In genomic region chr19:56177231-56177745, GRCm38 (mm10) we compare ENCODE assay signal across 12 mouse cellular contexts.
DNase-seq lines count a peak whose midpoint lies in the region; ATAC-seq and TF ChIP-seq lines count a peak whose summit lies in the region.
"Had no signal": no experiment of that assay in that cellular context is flagged by ENCODE, and none has a peak within 500 bp of the region (broad histone marks: within the 10 kb centered on the region; RNA-seq: fewer than 3 reads in every experiment).

No protein-coding gene starts in this region.

- no peak overlapping the region for H3K4me2 ChIP-seq in intestine, embryonic 14.5 days (ENCODE audit: low read length)
- no peak overlapping the region for H3K4me2 ChIP-seq in intestine, postnatal 0 days (replicated peaks; ENCODE audit: low read depth)
- H3K4me2 ChIP-seq: midbrain, embryonic 15.5 days had no signal

- no peaks in the 10 kb centered on the region for H3K36me3 ChIP-seq in intestine, embryonic 14.5 days (ENCODE audit: control insufficient read depth, insufficient read depth, low read length)
- H3K36me3 ChIP-seq in intestine, postnatal 0 days (ENCODE audit: control insufficient read depth, insufficient read depth), result no peaks in the 10 kb centered on the region
- no peaks in the 10 kb centered on the region for H3K36me3 ChIP-seq in limb, embryonic 10.5 days
- H3K36me3 ChIP-seq: midbrain, embryonic 15.5 days had no signal

- H3K27me3 ChIP-seq in intestine, embryonic 14.5 days (replicated peaks; ENCODE audit: control insufficient read depth, insufficient read depth, low read length), result no peaks in the 10 kb centered on the region
- H3K27me3 ChIP-seq in intestine, postnatal 0 days (replicated peaks; ENCODE audit: control insufficient read depth, insufficient read depth, low read length), result no peaks in the 10 kb centered on the region
- H3K27me3 ChIP-seq in limb, embryonic 10.5 days (ENCODE audit: low read depth, poor library complexity, severe bottlenecking), result 0 out of 2 replicates have a peak, but pooled peaks cover 3% of the 10 kb centered on the region
- H3K27me3 ChIP-seq: midbrain, embryonic 15.5 days had no signal

- peak; percentile 36; the same call in 1 of the 2 replicates for ATAC-seq in intestine, embryonic 14.5 days (replicated peaks; ENCODE audit: low FRiP score, low TSS enrichment, low read depth)
- ATAC-seq in intestine, postnatal 0 days, result no peak
- ATAC-seq: activated CD4-positive, CD25-positive, alpha-beta regulatory T cell, adult 4 months; hindbrain, embryonic 16.5 days; midbrain, embryonic 15.5 days had no signal

- H3K4me3 ChIP-seq in intestine, embryonic 14.5 days (ENCODE audit: low read depth, low read length), result no peak overlapping the region
- no peak overlapping the region for H3K4me3 ChIP-seq in intestine, postnatal 0 days (ENCODE audit: low read depth, low read length)
- no peak overlapping the region for H3K4me3 ChIP-seq in limb, embryonic 10.5 days
- H3K4me3 ChIP-seq: midbrain, embryonic 15.5 days had no signal

- H3K9me3 ChIP-seq in intestine, embryonic 14.5 days (ENCODE audit: control insufficient read depth, low read length), result no peaks in the 10 kb centered on the region
- H3K9me3 ChIP-seq in intestine, postnatal 0 days (ENCODE audit: control insufficient read depth), result no peaks in the 10 kb centered on the region
- no peaks in the 10 kb centered on the region; the same call in 1 of the 2 replicates for H3K9me3 ChIP-seq in limb, embryonic 10.5 days (replicated peaks)
- H3K9me3 ChIP-seq: midbrain, embryonic 15.5 days had no signal

- TF ChIP-seq CTCF in intestine, postnatal 0 days (IDR thresholded peaks at IDR 0.05; ENCODE audit: low read depth), result no peak
- TF ChIP-seq CTCF in brain, embryonic 14.5 days (IDR thresholded peaks at IDR 0.05; ENCODE audit: borderline replicate concordance, extremely low read depth, insufficient read depth, insufficient read length), result no peak

- 26% methylated on average over 12 of the region's 12 CpGs for WGBS in intestine, embryonic 14.5 days
- WGBS in intestine, postnatal 0 days, result 37% methylated on average over 12 of the region's 12 CpGs
- WGBS in limb, embryonic 10.5 days, result 17% methylated on average over 12 of the region's 12 CpGs

- DNase-seq in intestine, embryonic 14.5 days (ENCODE audit: low spot score), result peak; percentile 60
- peak; percentile 35 for DNase-seq in brain, embryonic 14.5 days (ENCODE audit: low read depth)
- DNase-seq in embryo, embryonic 10 days (ENCODE audit: low spot score), result peak; percentile 72
- DNase-seq in limb, embryonic 10.5 days (ENCODE audit: low spot score), result peak; percentile 76
- no peak for DNase-seq in left cerebral cortex, adult 18-20 months (ENCODE audit: low spot score in 2 of 2)
- DNase-seq in left cerebral cortex, postnatal 14 days (ENCODE audit: low spot score in 2 of 2), result no peak
- DNase-seq: thymus, postnatal 14 days had no signal

- peak overlapping the region; percentile 35; the same call in 1 of the 2 replicates for H3K27ac ChIP-seq in intestine, embryonic 14.5 days (ENCODE audit: low read depth)
- no peak overlapping the region for H3K27ac ChIP-seq in intestine, postnatal 0 days (ENCODE audit: low read depth, low read length)
- H3K27ac ChIP-seq in limb, embryonic 10.5 days, result peak overlapping the region; percentile 78
- H3K27ac ChIP-seq: liver, embryonic 14.5 days; midbrain, embryonic 15.5 days had no signal

- intact Hi-C loops in left cerebral cortex, postnatal 14 days (cut with DNase I), result no loop called here

- H3K9ac ChIP-seq in intestine, embryonic 14.5 days (ENCODE audit: low read length), result no peak overlapping the region
- H3K9ac ChIP-seq in intestine, postnatal 0 days (ENCODE audit: low read depth, low read length), result no peak overlapping the region
- H3K9ac ChIP-seq: liver, embryonic 14.5 days; midbrain, embryonic 15.5 days had no signal

- TF ChIP-seq POLR2A in brain, embryonic 14.5 days (IDR thresholded peaks at IDR 0.05; ENCODE audit: borderline replicate concordance, extremely low read depth, insufficient read depth, insufficient read length, poor library complexity, severe bottlenecking), result no peak

- peaks cover 8% of the 10 kb centered on the region; the same call in 1 of the 2 replicates for H3K4me1 ChIP-seq in intestine, embryonic 14.5 days (replicated peaks; ENCODE audit: control insufficient read depth, insufficient read depth, low read length)
- H3K4me1 ChIP-seq in intestine, postnatal 0 days (replicated peaks; ENCODE audit: control insufficient read depth, insufficient read depth, low read length), result no peaks in the 10 kb centered on the region
- peaks cover 45% of the 10 kb centered on the region for H3K4me1 ChIP-seq in limb, embryonic 10.5 days
- H3K4me1 ChIP-seq: midbrain, embryonic 15.5 days had no signal

Comparison
In these comparisons a context has a peak if more than half of its experiments do, and no peak if none do; other contexts are left out.
1. DNase-seq: peak in intestine, embryonic 14.5 days (single experiment), brain, embryonic 14.5 days (single experiment), embryo, embryonic 10 days (single experiment) and limb, embryonic 10.5 days (single experiment); none in left cerebral cortex, adult 18-20 months (0 of 2) and left cerebral cortex, postnatal 14 days (0 of 2).